Mouse (Mus musculus) thymus, postnatal 4 days (tissue): ENCODE results near the gene A630089N07Rik.

Source experiments
- DNase-seq: peaks from one replicate; pipeline ENCODE4 v3.0.0; 2021

The A630089N07Rik gene

DNA sequence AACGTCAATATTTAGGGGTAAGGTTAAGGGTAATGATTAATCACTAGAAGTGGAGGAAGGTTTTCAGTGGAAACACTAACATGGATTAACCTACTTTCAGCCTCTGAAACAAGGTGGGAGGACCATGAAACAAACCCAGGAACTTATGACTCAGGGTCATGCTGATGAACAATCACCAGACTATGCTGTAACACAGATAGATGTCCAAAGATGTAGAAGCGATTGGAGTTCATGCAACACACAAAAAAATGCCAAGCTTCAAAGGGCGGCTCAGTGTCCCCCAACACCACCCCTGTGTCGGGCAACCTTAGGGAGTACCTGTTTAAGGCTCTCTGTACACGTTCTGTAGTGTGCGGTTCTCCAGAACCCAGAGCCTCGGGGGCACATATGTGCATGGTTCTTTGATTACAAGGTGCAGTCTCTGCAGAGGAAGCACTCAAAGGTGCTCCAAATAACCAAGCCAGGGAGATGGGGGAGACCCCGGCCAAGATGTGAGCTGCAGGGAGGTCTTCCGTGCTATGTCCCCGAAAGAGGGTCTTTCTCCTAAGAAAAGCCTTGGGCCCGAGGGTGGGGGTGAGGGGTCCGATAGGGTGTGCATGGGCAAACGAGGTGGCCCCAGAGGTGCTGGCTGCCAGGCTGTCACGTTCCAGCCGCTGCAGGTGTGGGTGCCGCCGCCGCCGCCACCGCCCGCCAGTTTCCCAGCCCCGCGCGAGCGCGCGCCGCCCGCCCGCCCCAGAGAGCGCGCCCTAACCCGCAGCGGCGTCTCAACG lies 120.7 kb downstream of the A630089N07Rik start:
- no peak for DNase-seq

GRCm38 (mm10) chr16:97960348-97960747 lies 121.9 kb downstream of the A630089N07Rik start:
- DNase-seq: no peak

- no peak for DNase-seq
These were observed 123.8 kb downstream of the A630089N07Rik start for GRCm38 (mm10) chr16:97958401-97958973.

GRCm38 (mm10) chr16:97957626-97958025 lies 124.6 kb downstream of the A630089N07Rik start:
- no peak for DNase-seq

DNA sequence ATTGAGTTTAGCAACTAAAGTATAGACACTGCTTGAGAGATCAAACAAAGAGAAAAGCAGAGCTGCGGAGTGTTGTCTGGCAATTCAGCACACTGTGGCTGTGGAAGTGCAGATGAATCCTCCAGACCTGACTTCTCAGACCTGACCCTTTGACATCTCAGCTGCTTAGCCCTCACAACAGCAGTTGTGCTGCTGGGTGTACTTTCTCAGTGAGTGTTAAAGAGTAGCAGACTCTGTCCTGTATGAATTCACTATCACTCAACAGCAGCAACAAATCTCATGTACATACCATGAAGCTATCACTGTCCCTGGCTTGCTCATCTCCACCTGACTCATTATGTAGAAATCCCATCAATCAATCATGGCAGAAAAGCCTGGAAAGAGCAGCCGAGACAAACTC lies 126.2 kb downstream of the A630089N07Rik start:
- no peak for DNase-seq

- no peak for DNase-seq
These were observed 128.9 kb downstream of the A630089N07Rik start for GRCm38 (mm10) chr16:97953300-97953699.

DNA sequence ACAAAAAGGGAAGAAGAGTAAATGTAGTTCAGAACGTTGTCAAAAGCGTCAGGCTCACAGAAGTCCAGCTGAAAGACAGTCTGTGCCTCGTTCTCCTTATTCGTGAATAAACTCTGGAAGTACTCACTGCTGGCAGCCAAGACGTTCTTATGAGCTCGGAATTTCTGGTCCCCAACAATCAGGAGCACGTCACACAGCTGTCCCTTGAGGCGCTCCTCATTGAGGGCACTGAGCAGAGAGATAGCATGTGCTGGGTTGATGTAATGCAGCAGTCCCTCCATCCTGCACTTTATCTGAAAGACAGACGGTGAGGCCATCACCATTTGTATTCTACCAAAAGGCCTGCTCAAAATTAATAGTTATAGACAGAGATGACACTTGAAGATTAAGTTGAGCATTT lies 129.4 kb downstream of the A630089N07Rik start:
- DNase-seq: no peak

DNA sequence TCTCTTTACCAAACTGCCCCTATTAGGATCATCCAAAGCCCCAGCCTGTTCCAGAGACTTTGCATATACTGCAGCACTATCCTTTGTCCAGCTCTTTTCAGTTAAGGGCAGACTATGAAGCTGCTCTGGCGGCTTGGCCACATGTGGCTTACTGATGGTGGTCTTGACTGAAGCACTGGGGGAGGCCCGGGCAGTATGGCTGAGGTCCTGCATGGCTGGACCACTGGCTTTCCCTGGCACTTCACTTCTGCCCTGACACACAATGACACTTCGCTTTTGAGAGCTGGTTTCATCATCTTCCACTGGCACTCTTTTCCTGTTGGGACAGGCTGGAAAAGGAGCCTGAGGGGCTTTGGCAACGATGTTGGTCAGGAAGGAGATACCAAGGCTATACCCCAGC lies 129.9 kb downstream of the A630089N07Rik start:
- DNase-seq: no peak
